Mouse (Mus musculus): Measurements from ENCODE around the gene Gatad2a. TPM values are rescaled to one million over a fixed set of nuclear protein-coding genes. Genes with fewer than 3 reads are reported as not detected.

Gene Gatad2a
- polyA plus RNA-seq, 1 experiment from 2014 or later, result 55.6 TPM

DNA sequence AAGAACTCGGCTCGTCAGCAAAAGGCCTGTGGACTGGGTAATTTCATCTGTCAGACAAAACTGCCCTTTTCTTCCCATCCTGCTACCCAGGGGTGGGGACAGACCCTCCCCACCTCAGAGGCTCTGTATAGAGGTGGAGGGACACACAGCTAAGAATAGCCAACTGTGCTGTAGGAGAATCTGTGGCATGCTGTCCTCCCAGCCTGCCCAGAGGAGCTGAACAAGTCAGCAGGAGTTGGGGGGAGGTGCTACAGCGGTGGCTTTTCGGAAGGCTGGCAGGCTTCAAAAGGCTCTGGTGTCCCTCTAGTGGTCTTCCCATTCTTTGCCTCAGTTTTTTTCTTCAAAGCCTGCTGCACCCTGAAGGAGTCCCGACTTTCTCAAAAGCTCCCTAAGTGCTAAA lies 80.4 kb downstream of the Gatad2a start:
- no peak overlapping the region for H3K4me3 ChIP-seq
- peak overlapping the region; percentile 90 for H3K27ac ChIP-seq (ENCODE audit: poor library complexity, severe bottlenecking)
- peak; percentile 66; the same call in 1 of the 2 replicates for ATAC-seq (ENCODE audit: insufficient number of reproducible peaks, low FRiP score)
- H3K9me3 ChIP-seq (replicated peaks), result no peaks in the 10 kb centered on the region
- peaks cover 72% of the 10 kb centered on the region for H3K36me3 ChIP-seq
- H3K9ac ChIP-seq, result 0 out of 2 replicates have a peak overlapping the region, but pooled peaks have one; percentile 13
- WGBS, result 22% methylated on average over 5 of the region's 5 CpGs
- peak overlapping the region; percentile 25; the same call in 1 of the 2 replicates for H3K4me2 ChIP-seq
- peaks cover 46% of the 10 kb centered on the region for H3K4me1 ChIP-seq (replicated peaks)
- no peaks in the 10 kb centered on the region for H3K27me3 ChIP-seq (replicated peaks)

- H3K4me2 ChIP-seq, result no peak overlapping the region
- H3K27me3 ChIP-seq (replicated peaks), result no peaks in the 10 kb centered on the region
- no peaks in the 10 kb centered on the region for H3K9me3 ChIP-seq (replicated peaks)
- H3K9ac ChIP-seq, result no peak overlapping the region
- WGBS, result 73% methylated on average over 4 of the region's 4 CpGs
- peaks cover 85% of the 10 kb centered on the region for H3K36me3 ChIP-seq
- no peak for ATAC-seq (ENCODE audit: insufficient number of reproducible peaks, low FRiP score)
- no peak overlapping the region for H3K4me3 ChIP-seq
- peaks cover 34% of the 10 kb centered on the region for H3K4me1 ChIP-seq (replicated peaks)
- peak overlapping the region; percentile 90 for H3K27ac ChIP-seq (ENCODE audit: poor library complexity, severe bottlenecking)
Observed at GRCm38 (mm10) chr8:69914526-69914925, 81.7 kb downstream of the Gatad2a start.

- Histone ChIP-seq H3K4me1 (replicated peaks) (peaks cover 29% of the 10 kb centered on the region), H3K27ac (ENCODE audit: poor library complexity, severe bottlenecking) (no peak overlapping the region), H3K4me2 (no peak overlapping the region), H3K9me3 (replicated peaks) (no peaks in the 10 kb centered on the region), H3K36me3 (peaks cover 99% of the 10 kb centered on the region), H3K9ac (no peak overlapping the region), H3K27me3 (replicated peaks) (no peaks in the 10 kb centered on the region), H3K4me3 (no peak overlapping the region)
- no peak for ATAC-seq (ENCODE audit: insufficient number of reproducible peaks, low FRiP score)
- WGBS, result 90% methylated on average over 12 of the region's 12 CpGs
Observed at GRCm38 (mm10) chr8:69912478-69913074, 83.6 kb downstream of the Gatad2a start.

DNA sequence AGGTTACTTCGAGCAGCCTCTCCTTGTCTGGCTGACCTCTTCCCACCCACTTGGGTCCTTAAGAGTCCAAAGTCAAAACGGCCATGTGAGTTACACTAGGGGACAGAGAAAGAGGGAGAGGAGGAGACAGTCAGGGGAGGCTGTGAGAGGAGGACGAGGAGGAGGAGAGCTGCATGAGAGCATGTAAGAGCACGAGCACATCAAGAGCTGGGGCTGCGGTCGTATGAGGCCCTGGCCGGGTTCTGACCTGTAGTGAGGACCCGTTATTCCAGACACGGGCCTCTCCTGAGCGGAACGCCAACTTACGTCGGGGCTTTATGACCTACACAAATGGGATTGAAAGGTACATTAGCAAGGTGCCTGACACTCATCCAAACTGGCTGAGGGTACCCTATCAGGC lies 84.3 kb downstream of the Gatad2a start:
- Histone ChIP-seq H3K27me3 (replicated peaks) (no peaks in the 10 kb centered on the region), H3K4me1 (replicated peaks) (peaks cover 29% of the 10 kb centered on the region), H3K36me3 (peaks cover 93% of the 10 kb centered on the region), H3K9me3 (replicated peaks) (no peaks in the 10 kb centered on the region), H3K27ac (ENCODE audit: poor library complexity, severe bottlenecking) (no peak overlapping the region), H3K4me2 (no peak overlapping the region), H3K4me3 (no peak overlapping the region), H3K9ac (no peak overlapping the region)
- ATAC-seq (ENCODE audit: insufficient number of reproducible peaks, low FRiP score), result no peak
- 90% methylated on average over 13 of the region's 13 CpGs for WGBS

DNA sequence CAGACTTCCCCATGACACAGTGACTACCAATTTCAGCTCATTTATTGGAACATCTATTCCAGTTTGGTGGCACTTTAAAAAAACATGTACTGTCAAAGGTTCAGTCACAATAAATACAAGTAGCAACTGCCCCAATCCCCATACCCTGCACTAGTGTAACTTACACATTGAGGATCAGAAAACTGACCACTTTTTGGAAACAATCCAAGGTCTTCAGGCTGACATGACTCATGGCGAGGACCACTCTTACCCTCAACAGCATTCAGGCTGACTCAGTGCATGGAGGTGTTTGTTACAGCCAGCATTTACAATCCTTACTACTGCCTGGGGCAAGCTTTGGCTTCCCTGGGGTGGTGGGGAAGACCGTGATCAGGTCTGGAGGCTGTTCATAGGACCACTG lies 89.1 kb downstream of the Gatad2a start:
- no peaks in the 10 kb centered on the region for H3K9me3 ChIP-seq (replicated peaks)
- peaks cover 15% of the 10 kb centered on the region; the same call in 1 of the 2 replicates for H3K4me1 ChIP-seq (replicated peaks)
- H3K27ac ChIP-seq (ENCODE audit: poor library complexity, severe bottlenecking), result no peak overlapping the region
- no peak overlapping the region for H3K4me2 ChIP-seq
- H3K4me3 ChIP-seq, result no peak overlapping the region
- WGBS, result 74% methylated on average over 2 of the region's 2 CpGs
- H3K27me3 ChIP-seq (replicated peaks), result no peaks in the 10 kb centered on the region
- ATAC-seq (ENCODE audit: insufficient number of reproducible peaks, low FRiP score), result no peak
- H3K36me3 ChIP-seq, result peaks cover 46% of the 10 kb centered on the region
- no peak overlapping the region; the same call in 1 of the 2 replicates for H3K9ac ChIP-seq

DNA sequence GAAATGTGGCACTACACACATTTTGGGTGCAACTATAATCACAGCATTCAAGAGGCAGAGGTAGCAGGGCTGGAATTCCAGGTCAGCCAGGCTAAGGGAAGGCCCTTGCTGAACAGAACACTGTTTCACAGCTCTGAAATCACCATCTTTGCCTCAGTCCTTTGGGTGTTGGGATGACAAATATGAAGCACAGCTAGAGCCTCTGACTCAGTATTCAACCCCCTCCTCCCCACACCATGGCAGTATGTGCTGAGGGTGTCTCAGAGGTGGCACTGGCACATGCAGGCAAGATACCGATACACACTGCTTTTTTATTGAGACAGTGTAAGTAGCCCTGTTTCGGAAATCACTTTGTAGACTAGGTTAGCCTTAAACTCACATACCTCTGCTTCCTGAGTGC lies 89.9 kb downstream of the Gatad2a start:
- H3K27ac ChIP-seq (ENCODE audit: poor library complexity, severe bottlenecking), result no peak overlapping the region
- H3K4me3 ChIP-seq, result no peak overlapping the region
- peaks cover 38% of the 10 kb centered on the region for H3K36me3 ChIP-seq
- H3K4me1 ChIP-seq (replicated peaks), result peaks cover 20% of the 10 kb centered on the region; the same call in 1 of the 2 replicates
- H3K9me3 ChIP-seq (replicated peaks), result no peaks in the 10 kb centered on the region
- H3K9ac ChIP-seq, result no peak overlapping the region
- no peak for ATAC-seq (ENCODE audit: insufficient number of reproducible peaks, low FRiP score)
- H3K4me2 ChIP-seq, result no peak overlapping the region
- H3K27me3 ChIP-seq (replicated peaks), result no peaks in the 10 kb centered on the region
- WGBS, result 94% methylated on average over 2 of the region's 2 CpGs

DNA sequence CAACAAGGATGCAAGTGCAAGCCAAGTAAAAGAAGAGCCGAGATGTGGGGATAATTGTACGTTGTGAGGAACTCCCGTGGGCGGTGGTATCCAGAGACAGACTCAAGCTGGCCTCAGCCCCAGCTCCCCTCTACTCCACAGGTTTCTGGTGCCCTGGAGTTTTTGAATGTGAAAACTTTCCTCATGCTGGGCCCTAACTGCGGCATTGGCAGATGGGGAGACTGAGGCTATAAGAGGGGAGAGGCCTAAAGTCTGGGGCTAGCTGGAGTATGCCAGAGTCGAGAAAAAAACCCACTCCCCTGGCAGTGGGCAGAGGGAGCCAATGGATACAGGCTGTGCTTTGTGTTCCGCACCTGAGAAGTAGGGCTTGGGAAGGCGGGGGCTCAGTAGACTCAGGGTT lies 92.1 kb downstream of the Gatad2a start:
- no peak overlapping the region for H3K27ac ChIP-seq (ENCODE audit: poor library complexity, severe bottlenecking)
- peaks cover 32% of the 10 kb centered on the region for H3K4me1 ChIP-seq (replicated peaks)
- 68% methylated on average over 8 of the region's 8 CpGs for WGBS
- no peak overlapping the region for H3K4me3 ChIP-seq
- H3K9ac ChIP-seq, result no peak overlapping the region
- peak overlapping the region; percentile 90 for H3K4me2 ChIP-seq
- peaks cover 20% of the 10 kb centered on the region for H3K36me3 ChIP-seq
- H3K27me3 ChIP-seq (replicated peaks), result no peaks in the 10 kb centered on the region
- H3K9me3 ChIP-seq (replicated peaks), result no peaks in the 10 kb centered on the region
- ATAC-seq (ENCODE audit: insufficient number of reproducible peaks, low FRiP score), result no peak

GRCm38 (mm10) chr8:69903063-69903542 lies 93.1 kb downstream of the Gatad2a start:
- under 1% methylated on average over 45 of the region's 45 CpGs for WGBS
- peak; percentile 91 for ATAC-seq (ENCODE audit: insufficient number of reproducible peaks, low FRiP score)
- Histone ChIP-seq H3K27me3 (replicated peaks) (no peaks in the 10 kb centered on the region), H3K4me3 (peak overlapping the region; percentile 84), H3K9ac (peak overlapping the region; percentile 68), H3K4me1 (replicated peaks) (peaks cover 34% of the 10 kb centered on the region), H3K36me3 (peaks cover 20% of the 10 kb centered on the region), H3K9me3 (replicated peaks) (no peaks in the 10 kb centered on the region), H3K27ac (ENCODE audit: poor library complexity, severe bottlenecking) (peak overlapping the region; percentile 93), H3K4me2 (peak overlapping the region; percentile 90)

DNA sequence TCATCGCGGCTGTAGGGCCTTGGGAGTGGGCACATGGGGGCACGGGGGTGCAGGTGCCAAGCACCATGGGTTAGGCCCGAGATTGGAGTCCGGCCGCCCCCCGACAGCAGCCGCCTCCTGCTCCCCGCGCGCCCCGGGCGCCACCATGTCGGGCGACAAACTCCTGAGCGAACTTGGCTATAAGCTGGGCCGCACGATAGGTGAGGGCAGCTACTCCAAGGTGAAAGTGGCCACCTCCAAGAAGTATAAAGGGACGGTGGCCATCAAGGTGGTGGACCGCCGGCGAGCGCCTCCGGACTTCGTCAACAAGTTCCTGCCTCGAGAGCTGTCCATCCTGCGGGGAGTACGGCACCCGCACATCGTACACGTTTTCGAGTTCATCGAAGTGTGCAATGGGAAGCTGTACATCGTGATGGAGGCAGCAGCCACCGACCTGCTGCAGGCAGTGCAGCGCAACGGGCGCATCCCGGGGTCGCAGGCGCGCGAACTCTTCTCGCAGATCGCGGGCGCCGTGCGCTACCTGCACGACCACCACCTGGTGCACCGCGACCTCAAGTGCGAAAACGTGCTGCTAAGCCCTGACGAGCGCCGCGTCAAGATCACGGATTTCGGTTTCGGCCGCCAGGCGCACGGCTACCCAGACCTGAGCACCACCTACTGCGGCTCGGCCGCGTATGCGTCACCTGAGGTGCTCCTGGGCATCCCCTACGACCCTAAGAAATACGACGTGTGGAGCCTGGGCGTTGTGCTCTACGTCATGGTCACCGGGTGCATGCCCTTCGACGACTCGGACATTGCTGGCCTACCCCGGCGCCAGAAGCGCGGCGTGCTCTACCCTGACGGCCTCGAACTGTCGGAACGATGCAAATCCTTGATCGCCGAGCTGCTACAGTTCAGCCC lies 93.8 kb downstream of the Gatad2a start, which contains the start of the genes Tssk6, Ndufa13 and Yjefn3:
Gene Tssk6, plus strand, starts transcription at position 22 of the 900 bp plus-strand sequence.
Gene Ndufa13, minus strand, starts transcription at position 396 of the 900 bp plus-strand sequence.
Gene Yjefn3, minus strand, starts transcription at position 550 of the 900 bp plus-strand sequence.
- no peaks in the 10 kb centered on the region for H3K27me3 ChIP-seq (replicated peaks)
- H3K4me1 ChIP-seq (replicated peaks), result peaks cover 41% of the 10 kb centered on the region
- WGBS, result 3% methylated on average over 89 of the region's 89 CpGs
- peak within 1 kb of the TSS; percentile 90 for H3K4me2 ChIP-seq
- H3K27ac ChIP-seq (ENCODE audit: poor library complexity, severe bottlenecking), result peak within 1 kb of the TSS; percentile 93
- H3K9ac ChIP-seq, result peak within 1 kb of the TSS; percentile 84
- peak; percentile 46 for ATAC-seq (ENCODE audit: insufficient number of reproducible peaks, low FRiP score)
- peaks cover 21% of the 10 kb centered on the region for H3K36me3 ChIP-seq
- peak within 1 kb of the TSS; percentile 84 for H3K4me3 ChIP-seq
- H3K9me3 ChIP-seq (replicated peaks), result no peaks in the 10 kb centered on the region

DNA sequence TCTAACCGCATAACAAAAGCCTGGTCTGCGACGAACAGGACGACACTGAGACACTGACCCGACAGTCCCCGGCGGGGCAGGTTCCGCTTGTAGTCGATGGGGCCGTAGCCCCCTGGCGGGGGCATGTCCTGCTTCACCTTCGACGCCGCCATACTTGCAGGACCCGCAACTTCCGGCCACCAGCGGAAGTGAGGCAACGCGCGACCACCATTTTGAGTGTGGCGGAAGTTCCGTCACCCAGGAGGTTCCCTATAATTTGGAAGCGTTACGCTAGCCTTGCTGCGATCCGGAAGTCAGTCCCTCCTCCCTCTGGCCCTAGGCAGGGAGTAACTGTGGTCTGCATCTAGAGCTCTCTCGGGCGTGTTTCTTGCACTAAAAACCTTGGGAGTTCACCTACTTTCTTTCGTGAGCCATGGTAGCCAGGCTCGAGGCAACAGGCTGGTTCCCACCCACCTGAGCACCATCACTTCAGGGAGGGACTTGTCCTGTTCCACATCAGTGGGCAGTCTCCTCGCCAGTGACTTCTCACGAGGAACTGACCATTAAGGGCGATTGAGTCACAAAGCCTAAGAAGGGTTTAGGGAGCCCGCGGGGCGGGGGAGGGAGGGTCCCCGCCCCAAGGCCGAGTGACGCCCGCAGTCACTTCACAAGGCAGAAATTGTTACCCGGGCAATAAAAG lies 94.6 kb downstream of the Gatad2a start:
- Histone ChIP-seq H3K27ac (ENCODE audit: poor library complexity, severe bottlenecking) (peak overlapping the region; percentile 93), H3K27me3 (replicated peaks) (no peaks in the 10 kb centered on the region), H3K9ac (peak overlapping the region; percentile 84), H3K4me2 (peak overlapping the region; percentile 90), H3K36me3 (peaks cover 22% of the 10 kb centered on the region), H3K4me3 (peak overlapping the region; percentile 84), H3K9me3 (replicated peaks) (no peaks in the 10 kb centered on the region), H3K4me1 (replicated peaks) (peaks cover 49% of the 10 kb centered on the region)
- WGBS, result 2% methylated on average over 41 of the region's 41 CpGs
- peak; percentile 75 for ATAC-seq (ENCODE audit: insufficient number of reproducible peaks, low FRiP score)

All from heart, embryonic 12.5 days (tissue).